Mouse (Mus musculus) myocyte (in vitro differentiated cells): ENCODE results near the gene Gm20422. TPM values are rescaled to one million over a fixed set of nuclear protein-coding genes. Genes with fewer than 3 reads are reported as not detected.

Source experiments
- H3K27me3 ChIP-seq: one replicate; pipeline ENCODE4 v1.6.1; 2011; ENCODE audit not compliant: control insufficient read depth, insufficient read depth, insufficient read length
- H3K36me3 ChIP-seq: one replicate; pipeline ENCODE4 v1.6.1; 2011; ENCODE audit not compliant: control insufficient read depth, insufficient read depth
- H3K4me2 ChIP-seq: one replicate; pipeline ENCODE4 v1.6.1; 2011; ENCODE audit warnings: low read depth, control low read depth
- H3K4me3 ChIP-seq: one replicate; pipeline ENCODE4 v1.5.1; 2011; ENCODE audit warnings: mild to moderate bottlenecking, control low read depth, moderate library complexity
- H3K79me2 ChIP-seq: one replicate; pipeline ENCODE4 v1.6.1; 2011; ENCODE audit not compliant: control insufficient read depth, insufficient read depth
- H3ac ChIP-seq: one replicate; pipeline ENCODE4 v1.6.1; 2011; ENCODE audit not compliant: control insufficient read depth, insufficient read length
- CEBPB ChIP-seq: IDR thresholded peaks from 2 replicates; pipeline ENCODE4 v1.6.1; 2011; ENCODE audit warnings: mild to moderate bottlenecking, moderate library complexity; ENCODE audit not compliant: poor library complexity, insufficient read depth, severe bottlenecking
- E2F4 ChIP-seq: IDR thresholded peaks from one replicate; pipeline ENCODE4 v1.6.1; 2011; ENCODE audit warnings: mild to moderate bottlenecking, control low read depth, moderate library complexity; ENCODE audit not compliant: insufficient read depth
- MAX ChIP-seq: IDR thresholded peaks from one replicate; pipeline ENCODE4 v1.6.1; 2011; ENCODE audit warnings: low read depth, mild to moderate bottlenecking, control low read depth
- MYOD1 ChIP-seq, 3 experiments: IDR thresholded peaks; one replicate each; pipeline ENCODE4 v1.6.1; 2011; ENCODE audit warnings: control low read depth in 2 of 3, low read depth in 2 of 3, mild to moderate bottlenecking in 2 of 3, moderate library complexity in 1 of 3; ENCODE audit not compliant: insufficient read length in 2 of 3, control insufficient read depth in 1 of 3
- MYOG ChIP-seq, 3 experiments: IDR thresholded peaks; one replicate each; pipeline ENCODE4 v1.6.1; 2011; ENCODE audit warnings: control low read depth in 2 of 3, low read depth in 2 of 3, mild to moderate bottlenecking in 2 of 3; ENCODE audit not compliant: insufficient read length in 2 of 3, control insufficient read depth in 1 of 3, insufficient read depth in 1 of 3
- POLR2A ChIP-seq: IDR thresholded peaks from one replicate; pipeline ENCODE4 v1.6.1; 2011; ENCODE audit warnings: low read depth, mild to moderate bottlenecking, control low read depth, moderate library complexity; ENCODE audit not compliant: insufficient read length
- POLR2AphosphoS2 ChIP-seq: IDR thresholded peaks from one replicate; pipeline ENCODE4 v1.6.1; 2011; ENCODE audit warnings: low read depth, control low read depth; ENCODE audit not compliant: insufficient read length
- REST ChIP-seq: IDR thresholded peaks from one replicate; pipeline ENCODE4 v1.6.1; 2011; ENCODE audit warnings: mild to moderate bottlenecking, control low read depth, moderate library complexity; ENCODE audit not compliant: insufficient read depth, insufficient read length
- SRF ChIP-seq: IDR thresholded peaks from one replicate; pipeline ENCODE4 v1.6.1; 2011; ENCODE audit warnings: low read depth; ENCODE audit not compliant: control insufficient read depth, insufficient read length
- TCF12 ChIP-seq: IDR thresholded peaks from one replicate; pipeline ENCODE4 v1.6.1; 2011; ENCODE audit warnings: mild to moderate bottlenecking, control low read depth; ENCODE audit not compliant: poor library complexity, insufficient read depth, severe bottlenecking
- TCF3 ChIP-seq: IDR thresholded peaks from one replicate; pipeline ENCODE4 v1.6.1; 2011; ENCODE audit warnings: low read depth, control low read depth; ENCODE audit not compliant: insufficient read length
- USF1 ChIP-seq: IDR thresholded peaks from one replicate; pipeline ENCODE4 v1.6.1; 2011; ENCODE audit warnings: low read depth, mild to moderate bottlenecking, control low read depth, moderate library complexity
- polyA plus RNA-seq: library from polyadenylated mRNA; unstranded; fragments of >200 nt; fragmentation: generic; extraction: Trizol; gene quantifications from one replicate; pipeline ENCODE4 v1.2.1, GENCODE M21; 2012; ENCODE audit warnings: missing spikeins

Gene Gm20422
- polyA plus RNA-seq: 0.13 TPM

DNA sequence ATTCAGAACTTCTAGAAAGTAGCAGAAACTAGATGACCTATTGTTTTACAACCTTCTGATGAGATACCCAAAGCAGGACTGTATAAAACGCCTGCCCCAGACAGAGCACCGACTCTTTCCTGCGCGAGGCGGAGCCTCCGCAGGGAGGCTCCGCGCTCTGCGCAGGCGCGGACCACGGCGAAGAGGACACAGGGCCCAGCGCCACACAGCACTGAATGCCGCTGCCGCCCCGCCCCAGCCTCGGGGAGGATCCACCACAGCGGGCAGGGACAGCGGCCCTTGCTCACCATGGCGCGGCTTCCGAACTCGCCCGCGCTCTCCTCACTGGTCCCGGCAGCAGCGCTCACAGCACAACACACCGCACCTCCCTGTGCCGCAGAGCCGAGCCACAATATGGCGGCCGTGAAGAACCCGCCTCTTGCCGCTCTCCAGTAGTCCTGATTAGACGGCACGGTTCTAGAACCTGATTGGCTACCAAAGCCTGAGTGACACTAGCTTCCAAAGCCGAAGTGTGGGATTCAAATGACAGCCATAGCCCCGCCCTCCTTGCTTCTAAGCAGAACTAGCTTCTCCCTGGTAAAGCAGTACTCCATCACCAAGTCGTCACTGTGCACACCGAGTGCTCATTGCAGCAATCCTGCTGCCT, at the start of gene Gm20422:
TSS of gene Gm20422 (minus strand) at position 384 of the 646 bp plus-strand sequence.
- TF ChIP-seq MAX (no peak), TCF3 (no peak), MYOD1 (IDR thresholded peaks at IDR 0.05; ENCODE audit: control insufficient read depth in 1 of 3, insufficient read length in 2 of 3, low read depth in 2 of 3) (peak in 1 of 3 experiments; percentile 22), POLR2A (peak; percentile 95), CEBPB (no peak), REST (no peak), TCF12 (no peak), USF1 (no peak), E2F4 (no peak), POLR2AphosphoS2 (peak; percentile 92), SRF (no peak)
- H3K79me2 ChIP-seq: peaks cover 45% of the 10 kb centered on the region
- H3K4me3 ChIP-seq: peak within 1 kb of the TSS; percentile 34
- H3ac ChIP-seq: peak within 1 kb of the TSS; percentile 40
- no peaks in the 10 kb centered on the region for H3K27me3 ChIP-seq
- peak within 1 kb of the TSS; percentile 97 for H3K4me2 ChIP-seq
- H3K36me3 ChIP-seq: peaks cover 2% of the 10 kb centered on the region

DNA sequence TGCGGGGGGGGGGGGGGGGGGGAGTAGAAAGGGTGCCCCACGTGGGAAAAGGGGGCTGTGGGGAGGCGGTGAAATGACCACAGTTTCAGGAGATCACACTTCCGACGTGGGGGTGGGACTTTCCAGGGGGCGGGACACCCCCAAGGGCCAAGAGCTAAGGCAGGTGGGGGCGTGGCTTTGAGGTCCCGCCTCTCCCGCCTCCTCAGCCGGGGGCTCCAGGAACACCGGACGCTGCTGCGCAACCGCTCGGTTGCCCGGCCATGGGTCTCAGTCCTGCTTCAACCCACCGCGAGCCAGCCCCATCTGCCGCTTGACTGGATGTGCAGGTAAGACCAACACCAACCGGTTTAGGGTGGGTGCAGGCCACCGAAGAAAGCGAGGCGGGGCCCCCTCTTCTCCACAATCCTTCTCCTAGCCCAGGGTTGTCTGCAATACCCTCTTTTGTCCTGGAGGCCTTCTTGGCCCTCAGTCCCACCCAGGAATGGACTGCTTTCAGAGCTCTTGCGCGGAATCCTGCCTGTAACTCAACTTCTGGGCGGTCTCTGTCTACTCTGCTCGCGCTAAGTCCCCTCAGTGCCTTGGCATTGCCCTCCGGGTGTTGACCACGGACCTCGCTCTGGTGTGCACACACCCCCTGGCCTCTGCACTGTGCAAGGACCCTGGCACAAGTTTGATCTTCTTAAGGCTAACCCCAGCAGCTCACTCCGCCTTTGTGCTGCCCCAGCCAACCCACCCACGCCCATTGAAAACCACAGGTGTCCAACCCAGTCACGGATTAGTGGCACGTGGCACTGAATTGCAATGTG, 47.9 kb upstream of the Gm20422 start, which contains the start of gene Lpar2:
TSS of gene Lpar2 (plus strand) at position 44 of the 806 bp plus-strand sequence.
- Histone ChIP-seq H3K79me2 (no peaks in the 10 kb centered on the region), H3K36me3 (peaks cover 3% of the 10 kb centered on the region), H3K4me3 (peak within 1 kb of the TSS; percentile 12), H3K27me3 (no peaks in the 10 kb centered on the region), H3ac (no peak within 1 kb of the TSS), H3K4me2 (peak within 1 kb of the TSS; percentile 67)
- no peak for TF ChIP-seq REST
- TF ChIP-seq MAX: no peak
- no peak for TF ChIP-seq MYOD1 (IDR thresholded peaks at IDR 0.05; ENCODE audit: control insufficient read depth in 1 of 3, insufficient read length in 2 of 3, low read depth in 2 of 3)
- no peak for TF ChIP-seq USF1
- no peak for TF ChIP-seq POLR2A
- no peak for TF ChIP-seq TCF3
- no peak for TF ChIP-seq E2F4
- no peak for TF ChIP-seq SRF
- no peak for TF ChIP-seq CEBPB
- no peak for TF ChIP-seq MYOG (IDR thresholded peaks at IDR 0.05; ENCODE audit: control insufficient read depth in 1 of 3, insufficient read depth in 1 of 3, insufficient read length in 2 of 3, low read depth in 2 of 3)
- TF ChIP-seq TCF12: no peak
- no peak for TF ChIP-seq POLR2AphosphoS2

DNA sequence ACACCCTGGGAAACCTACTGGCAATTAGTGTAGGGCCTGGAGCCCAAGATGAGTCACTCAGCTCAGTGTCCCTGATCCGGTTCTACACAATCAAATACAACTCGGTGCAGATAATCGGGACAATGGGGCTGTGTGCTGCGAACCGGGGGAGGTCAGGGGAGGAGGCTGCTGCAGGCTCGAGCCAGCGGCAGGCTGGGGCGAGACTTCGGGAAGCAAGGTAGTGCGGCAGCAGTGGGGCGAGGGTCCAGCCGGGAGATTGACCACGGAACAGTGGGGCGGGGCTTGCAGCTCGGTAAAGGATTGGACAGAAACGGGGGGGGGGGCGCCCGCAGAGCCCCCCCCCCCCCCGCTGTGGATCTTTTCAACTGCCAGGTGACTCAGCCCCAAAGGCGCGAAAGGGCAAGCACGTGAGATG, 47.3 kb upstream of the Gm20422 start:
- Histone ChIP-seq H3K4me3 (peak overlapping the region; percentile 12), H3K4me2 (peak overlapping the region; percentile 67), H3K36me3 (peaks cover 3% of the 10 kb centered on the region), H3K79me2 (no peaks in the 10 kb centered on the region), H3ac (no peak overlapping the region), H3K27me3 (no peaks in the 10 kb centered on the region)
- TF ChIP-seq USF1 (no peak), POLR2AphosphoS2 (peak; percentile 71), REST (no peak)

DNA sequence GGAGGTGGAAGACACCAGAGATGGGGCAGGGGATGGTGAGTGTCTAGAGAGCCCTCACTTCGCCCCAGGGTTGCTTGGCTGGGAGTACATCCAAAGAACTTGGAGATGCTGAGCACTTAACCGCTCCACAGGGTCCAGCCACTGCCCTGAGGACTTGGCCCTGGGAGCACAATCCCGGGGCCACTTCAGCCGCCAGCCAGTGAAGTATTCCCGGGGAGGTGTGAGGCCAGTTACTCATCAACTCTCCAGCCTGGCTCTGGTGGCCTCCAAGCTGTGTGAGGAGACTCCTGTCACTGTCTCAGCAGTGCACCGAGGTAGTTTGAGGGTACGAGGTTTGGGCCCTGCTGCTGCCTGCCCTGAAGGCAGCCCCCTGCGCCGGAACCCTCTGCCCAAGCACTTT, 45.8 kb upstream of the Gm20422 start:
- no peaks in the 10 kb centered on the region for H3K27me3 ChIP-seq
- no peak overlapping the region for H3K4me3 ChIP-seq
- peaks cover 3% of the 10 kb centered on the region for H3K36me3 ChIP-seq
- no peak overlapping the region for H3ac ChIP-seq
- TF ChIP-seq MYOG (IDR thresholded peaks at IDR 0.05; ENCODE audit: control insufficient read depth in 1 of 3, insufficient read depth in 1 of 3, insufficient read length in 2 of 3, low read depth in 2 of 3) (no peak), POLR2AphosphoS2 (no peak), POLR2A (no peak), MYOD1 (IDR thresholded peaks at IDR 0.05; ENCODE audit: control insufficient read depth in 1 of 3, insufficient read length in 2 of 3, low read depth in 2 of 3) (no peak), CEBPB (no peak), REST (no peak), SRF (no peak), TCF3 (no peak)
- H3K79me2 ChIP-seq: no peaks in the 10 kb centered on the region
- H3K4me2 ChIP-seq: no peak overlapping the region
